Mouse (Mus musculus) hindbrain, embryonic 14.5 days (tissue): ENCODE data around the gene Cdrt4. TPM values are rescaled to one million over a fixed set of nuclear protein-coding genes. Genes with fewer than 3 reads are reported as not detected.
A peak's percentile ranks its signal among the peaks of the same experiment; 100 is the strongest.

ENCODE experiments used
- ATAC-seq: fragments of 200-750 bp; cut with Nextera tagmentation; 2 replicates; pipeline ENCODE4 v1.8.0; 2017; ENCODE audit warnings: moderate number of reproducible peaks, mild to moderate bottlenecking, moderate TSS enrichment, moderate library complexity; ENCODE audit not compliant: low FRiP score
- DNase-seq: peaks from one replicate; pipeline ENCODE4 v3.0.0-alpha.2; 2015; ENCODE audit warnings: low spot score
- H3K27ac ChIP-seq: fragments of 300-500 bp; sonication (generic); 2 replicates; pipeline ENCODE4 v1.5.1; 2014; ENCODE audit warnings: mild to moderate bottlenecking, moderate library complexity
- H3K27me3 ChIP-seq: fragments of 300-500 bp; sonication (generic); 2 replicates; pipeline ENCODE4 v1.6.1; 2014; ENCODE audit warnings: mild to moderate bottlenecking, low read length, mixed read lengths; ENCODE audit not compliant: control insufficient read depth, insufficient read depth
- H3K36me3 ChIP-seq: fragments of 300-500 bp; sonication (generic); replicated peaks from 2 replicates; pipeline ENCODE4 v1.6.1; 2014; ENCODE audit not compliant: control insufficient read depth, insufficient read depth
- H3K4me1 ChIP-seq: fragments of 300-500 bp; sonication (generic); replicated peaks from 2 replicates; pipeline ENCODE4 v1.6.1; 2014; ENCODE audit warnings: antibody characterized with exemption, low read length, mixed read lengths; ENCODE audit not compliant: control insufficient read depth, insufficient read depth
- H3K4me2 ChIP-seq: fragments of 300-500 bp; sonication (generic); replicated peaks from 2 replicates; pipeline ENCODE4 v1.6.1; 2014; ENCODE audit warnings: mild to moderate bottlenecking, moderate library complexity
- H3K4me3 ChIP-seq: fragments of 300-500 bp; sonication (generic); replicated peaks from 2 replicates; pipeline ENCODE4 v1.5.1; 2014; ENCODE audit warnings: mild to moderate bottlenecking, low read length
- H3K9ac ChIP-seq: fragments of 300-500 bp; sonication (generic); 2 replicates; pipeline ENCODE4 v1.6.1; 2014
- H3K9me3 ChIP-seq: fragments of 300-500 bp; sonication (generic); 2 replicates; pipeline ENCODE4 v1.6.1; 2016; ENCODE audit warnings: low read length; ENCODE audit not compliant: control insufficient read depth
- WGBS: fragments of 180-500 bp; shearing (Covaris S2); extraction: QIAGEN DNeasy Blood & Tissue Kit; methylation state at CpG from one replicate; pipeline ENCODE4 v1.1.7; 2014; 5-methylcytosine and 5-hydroxymethylcytosine counted together
- polyA plus RNA-seq: library from polyadenylated mRNA; unstranded; fragments of >200 nt; fragmentation: Nextera tagmentation; extraction: Ambion mirVana; gene quantifications from 2 replicates; pipeline ENCODE4 v1.2.1, GENCODE M21; 2014

Cdrt4 gene
- polyA plus RNA-seq, 1 experiment from 2014 or later: not detected

- DNase-seq: no peak
- Histone ChIP-seq H3K27me3 (no peaks in the 10 kb centered on the region), H3K9me3 (no peaks in the 10 kb centered on the region), H3K4me1 (0 out of 2 replicates have a peak, but pooled peaks cover 3% of the 10 kb centered on the region), H3K9ac (no peak overlapping the region), H3K4me2 (no peak overlapping the region), H3K4me3 (no peak overlapping the region), H3K27ac (peak overlapping the region; percentile 57; the same call in 1 of the 2 replicates), H3K36me3 (no peaks in the 10 kb centered on the region)
- no peak for ATAC-seq
- WGBS: 87% methylated on average over 5 of the region's 5 CpGs
Measured at GRCm38 (mm10) chr11:62997039-62997717, 46.2 kb downstream of the Cdrt4 start.

- ATAC-seq: no peak
- no peaks in the 10 kb centered on the region for H3K36me3 ChIP-seq
- H3K27me3 ChIP-seq: no peaks in the 10 kb centered on the region
- H3K4me1 ChIP-seq: 0 out of 2 replicates have a peak, but pooled peaks cover 3% of the 10 kb centered on the region
- no peak overlapping the region for H3K9ac ChIP-seq
- H3K9me3 ChIP-seq: no peaks in the 10 kb centered on the region
- no peak overlapping the region for H3K4me3 ChIP-seq
- H3K27ac ChIP-seq: peak overlapping the region; percentile 57; the same call in 1 of the 2 replicates
- H3K4me2 ChIP-seq: no peak overlapping the region
- no peak for DNase-seq
- WGBS: 40% methylated on average over 11 of the region's 11 CpGs
Measured at GRCm38 (mm10) chr11:62997718-62998281, 46.8 kb downstream of the Cdrt4 start.

GRCm38 (mm10) chr11:63000126-63000525 is 49.1 kb downstream of the Cdrt4 start:
- no peak for ATAC-seq
- Histone ChIP-seq H3K36me3 (no peaks in the 10 kb centered on the region), H3K9me3 (no peaks in the 10 kb centered on the region), H3K4me3 (no peak overlapping the region), H3K4me2 (no peak overlapping the region), H3K4me1 (0 out of 2 replicates have a peak, but pooled peaks cover 3% of the 10 kb centered on the region), H3K27me3 (no peaks in the 10 kb centered on the region), H3K27ac (no peak overlapping the region), H3K9ac (no peak overlapping the region)
- WGBS: 93% methylated on average over 8 of the region's 8 CpGs
- no peak for DNase-seq

GRCm38 (mm10) chr11:63004617-63005016 is 53.6 kb downstream of the Cdrt4 start:
- no peak for DNase-seq
- Histone ChIP-seq H3K4me2 (no peak overlapping the region), H3K4me1 (no peaks in the 10 kb centered on the region), H3K9me3 (no peaks in the 10 kb centered on the region), H3K27ac (no peak overlapping the region), H3K27me3 (no peaks in the 10 kb centered on the region), H3K9ac (no peak overlapping the region), H3K4me3 (no peak overlapping the region), H3K36me3 (no peaks in the 10 kb centered on the region)
- no peak for ATAC-seq
- WGBS: 78% methylated on average over 6 of the region's 6 CpGs

- Histone ChIP-seq H3K9ac (no peak overlapping the region), H3K27me3 (no peaks in the 10 kb centered on the region), H3K4me3 (no peak overlapping the region), H3K36me3 (no peaks in the 10 kb centered on the region), H3K27ac (no peak overlapping the region), H3K4me1 (no peaks in the 10 kb centered on the region), H3K4me2 (no peak overlapping the region), H3K9me3 (no peaks in the 10 kb centered on the region)
- ATAC-seq (no peak), DNase-seq (no peak)
- WGBS: 92% methylated on average over 5 of the region's 5 CpGs
Measured at GRCm38 (mm10) chr11:63007376-63007775, 56.4 kb downstream of the Cdrt4 start.

- Histone ChIP-seq H3K27ac (no peak overlapping the region), H3K9me3 (no peaks in the 10 kb centered on the region), H3K4me1 (no peaks in the 10 kb centered on the region), H3K4me2 (no peak overlapping the region), H3K9ac (no peak overlapping the region), H3K27me3 (no peaks in the 10 kb centered on the region), H3K4me3 (no peak overlapping the region), H3K36me3 (no peaks in the 10 kb centered on the region)
- WGBS: 91% methylated on average over 3 of the region's 3 CpGs
- no peak for ATAC-seq
- DNase-seq: no peak
Measured at GRCm38 (mm10) chr11:63008004-63008403, 57.0 kb downstream of the Cdrt4 start.

GRCm38 (mm10) chr11:63009761-63010160 is 58.8 kb downstream of the Cdrt4 start:
- no peaks in the 10 kb centered on the region for H3K36me3 ChIP-seq
- no peak overlapping the region for H3K4me2 ChIP-seq
- 67% methylated on average over 3 of the region's 3 CpGs for WGBS
- ATAC-seq (no peak), DNase-seq (no peak)
- no peaks in the 10 kb centered on the region for H3K27me3 ChIP-seq
- H3K4me3 ChIP-seq: no peak overlapping the region
- H3K9me3 ChIP-seq: no peaks in the 10 kb centered on the region
- H3K4me1 ChIP-seq: no peaks in the 10 kb centered on the region
- no peak overlapping the region for H3K27ac ChIP-seq
- H3K9ac ChIP-seq: no peak overlapping the region

GRCm38 (mm10) chr11:63017327-63018082 is 66.5 kb downstream of the Cdrt4 start:
- peaks cover 10% of the 10 kb centered on the region for H3K4me1 ChIP-seq
- no peak overlapping the region for H3K4me3 ChIP-seq
- ATAC-seq (peak; percentile 64; the same call in 1 of the 2 replicates), DNase-seq (peak; percentile 69)
- H3K27ac ChIP-seq: peak overlapping the region; percentile 59
- 43% methylated on average over 6 of the region's 6 CpGs for WGBS
- no peak overlapping the region for H3K4me2 ChIP-seq
- H3K9me3 ChIP-seq: no peaks in the 10 kb centered on the region
- H3K27me3 ChIP-seq: no peaks in the 10 kb centered on the region
- no peaks in the 10 kb centered on the region for H3K36me3 ChIP-seq
- H3K9ac ChIP-seq: no peak overlapping the region

- Histone ChIP-seq H3K4me3 (no peak overlapping the region), H3K4me1 (peaks cover 10% of the 10 kb centered on the region), H3K27ac (peak overlapping the region; percentile 43; the same call in 1 of the 2 replicates), H3K9ac (no peak overlapping the region), H3K36me3 (no peaks in the 10 kb centered on the region), H3K4me2 (no peak overlapping the region), H3K9me3 (no peaks in the 10 kb centered on the region), H3K27me3 (no peaks in the 10 kb centered on the region)
- no peak for DNase-seq
- ATAC-seq: no peak; the same call in 1 of the 2 replicates
- WGBS: 76% methylated on average over 6 of the region's 6 CpGs
Measured at GRCm38 (mm10) chr11:63018083-63018622, 67.2 kb downstream of the Cdrt4 start.
